Mouse (Mus musculus): Measurements from ENCODE around the gene Sox2. TPM values are rescaled to one million over a fixed set of nuclear protein-coding genes. Genes with fewer than 3 reads are reported as not detected.
A peak's percentile ranks its signal among the peaks of the same experiment; 100 is the strongest.

The Sox2 gene
- total RNA-seq, 2 experiments from 2014 or later: 32.0 to 39.7 TPM

GRCm38 (mm10) chr3:34667180-34667579 lies 17.0 kb downstream of the Sox2 start:
- intact Hi-C loops (cut with DNase I): no loop called here
- DNase-seq (ENCODE audit: extremely low spot score in 1 of 2, low spot score in 2 of 2): no peak

- intact Hi-C loops (cut with DNase I): no loop called here
- no peak for DNase-seq (ENCODE audit: extremely low spot score in 1 of 2, low spot score in 2 of 2)
These were observed 17.9 kb downstream of the Sox2 start for GRCm38 (mm10) chr3:34667881-34668817.

- intact Hi-C loops (cut with DNase I): no loop called here
- no peak for DNase-seq (ENCODE audit: extremely low spot score in 1 of 2, low spot score in 2 of 2)
These were observed 20.9 kb downstream of the Sox2 start for GRCm38 (mm10) chr3:34671024-34671660.

GRCm38 (mm10) chr3:34678840-34679239 lies 28.6 kb downstream of the Sox2 start:
- no peak for DNase-seq (ENCODE audit: extremely low spot score in 1 of 2, low spot score in 2 of 2)
- intact Hi-C loops (cut with DNase I): no loop called here

- DNase-seq (ENCODE audit: extremely low spot score in 1 of 2, low spot score in 2 of 2): no peak
- intact Hi-C loops (cut with DNase I): no loop called here
These were observed 29.2 kb downstream of the Sox2 start for GRCm38 (mm10) chr3:34679439-34679838.

- no peak for DNase-seq (ENCODE audit: extremely low spot score in 1 of 2, low spot score in 2 of 2)
- intact Hi-C loops (cut with DNase I): no loop called here
These were observed 29.7 kb downstream of the Sox2 start for GRCm38 (mm10) chr3:34679921-34680320.

GRCm38 (mm10) chr3:34688072-34688471 lies 37.9 kb downstream of the Sox2 start:
- intact Hi-C loops (cut with DNase I): no loop called here
- DNase-seq (ENCODE audit: extremely low spot score in 1 of 2, low spot score in 2 of 2): no peak

- peak; percentile 39 to 48 for DNase-seq (ENCODE audit: extremely low spot score in 1 of 2, low spot score in 2 of 2)
These were observed 41.6 kb downstream of the Sox2 start for GRCm38 (mm10) chr3:34691703-34692393.

GRCm38 (mm10) chr3:34692394-34692745 lies 42.2 kb downstream of the Sox2 start:
- DNase-seq (ENCODE audit: extremely low spot score in 1 of 2, low spot score in 2 of 2): no peak
- intact Hi-C loops (cut with DNase I): no loop called here

More at GRCm38 (mm10) chr3:34691703-34692393, 41.6 kb downstream of the Sox2 start:
- intact Hi-C loops (cut with DNase I): no loop called here

Small RNA genes lying within 50 kb of the gene (microRNA-seq; reads per million reads assigned to microRNA genes)
- gene Mir1897: not detected
